Mouse (Mus musculus): ENCODE measurements around the gene Cspg4. TPM values are rescaled to one million over a fixed set of nuclear protein-coding genes. Genes with fewer than 3 reads are reported as not detected.

Cspg4 gene
- polyA plus RNA-seq, 1 experiment from 2014 or later: 21.1 TPM

DNA sequence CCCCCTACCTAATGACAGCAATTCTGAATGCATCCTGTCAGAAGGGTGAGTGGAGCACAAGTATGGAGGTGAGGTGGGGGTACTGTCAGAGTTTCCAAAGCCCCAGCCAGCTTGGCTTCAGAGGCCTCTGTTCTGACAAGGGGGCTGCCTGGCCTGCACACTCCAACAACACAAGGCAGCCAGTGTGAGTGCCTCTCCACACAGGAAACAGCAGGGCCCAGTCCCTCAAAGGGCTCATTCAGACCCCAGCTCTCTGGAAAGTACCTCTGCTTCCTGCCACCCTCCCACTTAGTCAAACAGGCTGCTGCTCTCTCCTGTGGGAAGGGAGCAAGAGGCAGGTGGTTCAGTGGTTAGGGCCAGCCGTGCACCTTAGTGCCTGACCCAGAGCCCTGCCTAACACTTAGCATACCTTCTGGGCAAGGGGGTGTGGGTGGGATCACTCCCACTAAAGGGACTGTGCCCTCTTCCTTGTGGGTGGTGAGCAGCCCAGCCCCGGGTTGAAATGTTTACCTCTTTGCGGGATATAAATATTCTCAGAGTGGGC, 16.8 kb downstream of the Cspg4 start:
- H3K36me3 ChIP-seq: 0 out of 2 replicates have a peak, but pooled peaks cover 5% of the 10 kb centered on the region
- peak; percentile 41 for ATAC-seq (ENCODE audit: borderline replicate concordance, extremely low read depth, low FRiP score, low TSS enrichment)
- WGBS: 37% methylated on average over 3 of the region's 3 CpGs
- H3K9me3 ChIP-seq: no peaks in the 10 kb centered on the region
- peak overlapping the region; percentile 76 for H3K27ac ChIP-seq
- peaks cover 41% of the 10 kb centered on the region for H3K4me1 ChIP-seq
- no peak overlapping the region for H3K9ac ChIP-seq
- no peak overlapping the region for H3K4me3 ChIP-seq
- no peaks in the 10 kb centered on the region for H3K27me3 ChIP-seq
- no peak overlapping the region for H3K4me2 ChIP-seq

DNA sequence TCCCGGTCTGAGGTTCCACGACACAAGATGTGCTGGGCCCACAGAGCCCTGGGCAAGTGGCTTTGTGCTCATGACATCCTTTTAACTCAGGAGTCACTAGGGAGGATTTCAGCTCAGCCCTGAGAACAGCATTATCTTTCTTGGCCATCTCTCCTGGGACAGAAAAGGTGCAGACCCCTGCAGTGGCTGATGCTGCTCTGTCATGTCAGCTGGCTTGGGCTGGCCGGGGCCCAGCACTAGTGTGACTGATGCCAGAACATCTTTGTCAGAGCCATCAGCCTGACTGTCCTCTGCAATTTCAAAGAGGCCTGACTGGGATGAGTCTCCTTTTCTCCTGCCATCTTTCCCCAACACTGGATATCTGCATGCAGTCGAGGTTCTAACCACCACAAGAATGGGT, 17.4 kb downstream of the Cspg4 start:
- no peak for ATAC-seq (ENCODE audit: borderline replicate concordance, extremely low read depth, low FRiP score, low TSS enrichment)
- Histone ChIP-seq H3K36me3 (0 out of 2 replicates have a peak, but pooled peaks cover 5% of the 10 kb centered on the region), H3K9ac (no peak overlapping the region), H3K27me3 (no peaks in the 10 kb centered on the region), H3K4me1 (peaks cover 37% of the 10 kb centered on the region), H3K4me3 (no peak overlapping the region), H3K9me3 (no peaks in the 10 kb centered on the region), H3K4me2 (no peak overlapping the region), H3K27ac (peak overlapping the region; percentile 76)
- 45% methylated on average over 4 of the region's 4 CpGs for WGBS

DNA sequence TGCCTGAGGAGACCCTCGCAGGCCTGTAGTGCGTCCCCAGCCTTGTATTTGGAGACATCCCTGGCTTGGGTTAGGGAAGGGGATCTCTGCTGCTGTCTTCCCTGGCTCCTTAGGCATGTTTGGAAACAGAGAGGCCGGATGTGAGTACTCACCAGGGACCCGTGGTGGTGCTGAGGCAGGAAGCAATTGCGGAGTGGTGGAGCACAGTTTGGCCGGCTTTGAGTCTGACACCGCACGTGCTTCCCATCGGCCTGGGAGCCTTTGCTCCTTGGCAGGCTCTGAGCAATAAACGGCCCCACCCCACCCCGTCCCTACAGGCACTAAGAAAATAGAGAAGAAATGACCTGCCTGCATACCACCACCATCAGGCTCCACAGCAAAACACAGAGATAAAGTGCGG, 18.0 kb downstream of the Cspg4 start:
- Histone ChIP-seq H3K27ac (peak overlapping the region; percentile 76; the same call in 1 of the 2 replicates), H3K4me3 (no peak overlapping the region), H3K4me2 (no peak overlapping the region), H3K9ac (no peak overlapping the region), H3K9me3 (no peaks in the 10 kb centered on the region), H3K27me3 (no peaks in the 10 kb centered on the region), H3K36me3 (0 out of 2 replicates have a peak, but pooled peaks cover 5% of the 10 kb centered on the region), H3K4me1 (peaks cover 37% of the 10 kb centered on the region)
- 47% methylated on average over 12 of the region's 12 CpGs for WGBS
- ATAC-seq (ENCODE audit: borderline replicate concordance, extremely low read depth, low FRiP score, low TSS enrichment): no peak

DNA sequence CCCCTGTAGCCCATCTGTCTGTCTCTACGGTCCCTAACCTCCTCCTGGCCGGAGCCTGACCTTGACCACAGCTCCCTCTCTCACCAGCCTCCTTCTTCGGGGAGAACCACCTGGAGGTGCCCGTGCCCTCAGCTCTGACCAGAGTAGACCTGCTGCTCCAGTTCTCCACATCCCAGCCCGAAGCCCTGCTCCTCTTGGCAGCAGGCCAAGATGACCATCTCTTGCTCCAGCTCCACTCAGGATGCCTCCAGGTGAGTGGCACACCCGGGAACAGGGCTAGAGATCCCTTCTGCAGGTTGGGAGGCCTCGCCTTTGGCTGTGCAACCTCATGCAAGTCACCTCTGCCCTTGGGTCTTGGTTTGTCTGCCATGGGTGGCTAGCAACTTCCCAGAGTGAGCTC, 18.6 kb downstream of the Cspg4 start:
- Histone ChIP-seq H3K4me2 (no peak overlapping the region), H3K9ac (no peak overlapping the region), H3K36me3 (peaks cover 6% of the 10 kb centered on the region; the same call in 1 of the 2 replicates), H3K4me3 (no peak overlapping the region), H3K27ac (no peak overlapping the region), H3K4me1 (peaks cover 37% of the 10 kb centered on the region), H3K27me3 (no peaks in the 10 kb centered on the region), H3K9me3 (no peaks in the 10 kb centered on the region)
- ATAC-seq (ENCODE audit: borderline replicate concordance, extremely low read depth, low FRiP score, low TSS enrichment): no peak
- WGBS: 65% methylated on average over 7 of the region's 7 CpGs

DNA sequence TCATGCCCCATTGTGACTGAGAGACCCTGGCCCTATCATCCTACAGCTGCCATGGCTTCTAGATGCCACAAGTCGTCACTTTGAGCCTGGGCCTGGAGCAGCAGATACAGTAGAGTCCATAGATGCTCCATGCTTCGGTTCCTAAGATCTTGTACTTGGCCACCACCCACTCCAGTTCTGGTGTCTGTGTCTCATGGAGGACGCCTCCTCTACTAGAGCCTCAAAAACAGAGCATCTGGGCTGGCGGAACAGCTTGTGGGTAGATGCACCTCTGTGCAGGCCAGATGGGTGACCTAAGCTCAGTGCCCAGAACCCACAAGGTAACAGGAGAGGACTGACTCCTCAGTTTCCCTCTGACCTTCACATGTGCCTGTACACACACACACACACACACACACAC, 19.5 kb downstream of the Cspg4 start:
- H3K27me3 ChIP-seq: no peaks in the 10 kb centered on the region

DNA sequence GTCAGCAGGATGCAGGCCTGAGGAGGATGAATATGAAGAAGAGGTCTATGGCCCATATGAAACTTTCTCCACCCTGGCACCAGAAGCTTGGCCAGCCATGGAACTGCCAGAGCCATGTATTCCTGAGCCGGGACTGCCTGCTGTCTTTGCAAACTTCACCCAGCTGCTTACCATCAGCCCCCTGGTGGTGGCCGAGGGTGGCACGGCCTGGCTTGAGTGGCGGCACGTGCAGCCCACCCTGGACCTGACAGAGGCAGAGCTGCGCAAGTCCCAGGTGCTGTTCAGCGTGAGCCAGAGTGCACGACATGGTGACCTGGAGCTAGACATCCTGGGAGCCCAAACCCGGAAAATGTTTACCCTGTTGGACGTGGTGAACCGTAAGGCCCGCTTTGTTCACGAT, 21.3 kb downstream of the Cspg4 start:
- no peak overlapping the region for H3K27ac ChIP-seq
- H3K4me3 ChIP-seq: no peak overlapping the region
- no peaks in the 10 kb centered on the region for H3K9me3 ChIP-seq
- no peak overlapping the region for H3K4me2 ChIP-seq
- peaks cover 9% of the 10 kb centered on the region; the same call in 1 of the 2 replicates for H3K36me3 ChIP-seq
- H3K9ac ChIP-seq: no peak overlapping the region
- H3K27me3 ChIP-seq: no peaks in the 10 kb centered on the region
- peaks cover 29% of the 10 kb centered on the region for H3K4me1 ChIP-seq
- no peak for ATAC-seq (ENCODE audit: borderline replicate concordance, extremely low read depth, low FRiP score, low TSS enrichment)
- WGBS: 52% methylated on average over 13 of the region's 13 CpGs

More for the DNA sequence above, 19.5 kb downstream of the Cspg4 start:
- Histone ChIP-seq H3K9ac (no peak overlapping the region), H3K4me2 (no peak overlapping the region), H3K4me3 (no peak overlapping the region), H3K36me3 (peaks cover 9% of the 10 kb centered on the region; the same call in 1 of the 2 replicates), H3K4me1 (peaks cover 37% of the 10 kb centered on the region), H3K9me3 (no peaks in the 10 kb centered on the region), H3K27ac (no peak overlapping the region)
- WGBS: 87% methylated on average over 4 of the region's 4 CpGs
- no peak for ATAC-seq (ENCODE audit: borderline replicate concordance, extremely low read depth, low FRiP score, low TSS enrichment)

DNA sequence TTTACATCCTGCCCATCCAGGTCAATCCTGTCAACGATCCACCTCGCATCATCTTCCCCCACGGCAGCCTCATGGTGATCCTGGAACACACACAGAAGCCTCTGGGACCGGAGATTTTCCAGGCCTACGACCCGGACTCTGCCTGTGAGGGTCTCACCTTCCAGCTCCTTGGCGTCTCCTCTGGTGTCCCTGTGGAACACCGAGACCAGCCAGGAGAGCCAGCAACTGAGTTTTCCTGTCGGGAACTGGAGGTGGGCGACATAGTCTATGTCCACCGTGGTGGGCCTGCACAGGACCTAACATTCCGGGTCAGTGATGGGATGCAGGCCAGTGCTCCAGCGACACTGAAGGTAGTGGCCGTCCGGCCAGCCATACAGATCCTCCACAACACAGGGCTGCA, 21.8 kb downstream of the Cspg4 start:
- Histone ChIP-seq H3K27ac (no peak overlapping the region), H3K4me1 (peaks cover 25% of the 10 kb centered on the region), H3K4me2 (no peak overlapping the region), H3K9ac (no peak overlapping the region), H3K27me3 (no peaks in the 10 kb centered on the region), H3K9me3 (no peaks in the 10 kb centered on the region), H3K4me3 (no peak overlapping the region), H3K36me3 (peaks cover 9% of the 10 kb centered on the region; the same call in 1 of the 2 replicates)
- ATAC-seq (ENCODE audit: borderline replicate concordance, extremely low read depth, low FRiP score, low TSS enrichment): no peak
- WGBS: 89% methylated on average over 15 of the region's 15 CpGs

DNA sequence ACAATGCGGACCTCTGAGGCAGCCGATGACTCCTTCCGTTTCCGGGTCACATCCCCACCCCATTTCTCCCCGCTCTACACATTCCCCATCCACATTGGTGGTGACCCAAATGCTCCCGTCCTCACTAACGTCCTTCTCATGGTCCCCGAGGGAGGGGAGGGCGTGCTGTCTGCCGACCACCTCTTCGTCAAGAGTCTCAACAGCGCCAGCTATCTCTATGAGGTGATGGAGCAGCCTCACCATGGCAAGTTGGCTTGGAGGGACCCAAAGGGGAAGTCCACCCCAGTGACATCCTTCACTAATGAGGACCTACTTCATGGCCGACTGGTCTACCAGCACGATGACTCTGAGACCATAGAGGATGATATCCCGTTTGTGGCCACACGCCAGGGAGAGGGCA, 22.7 kb downstream of the Cspg4 start:
- Histone ChIP-seq H3K9ac (no peak overlapping the region), H3K9me3 (no peaks in the 10 kb centered on the region), H3K4me3 (no peak overlapping the region), H3K27ac (no peak overlapping the region), H3K4me2 (no peak overlapping the region), H3K4me1 (peaks cover 19% of the 10 kb centered on the region), H3K27me3 (no peaks in the 10 kb centered on the region; the same call in 1 of the 2 replicates), H3K36me3 (peaks cover 9% of the 10 kb centered on the region; the same call in 1 of the 2 replicates)
- no peak for ATAC-seq (ENCODE audit: borderline replicate concordance, extremely low read depth, low FRiP score, low TSS enrichment)
- 89% methylated on average over 16 of the region's 16 CpGs for WGBS

DNA sequence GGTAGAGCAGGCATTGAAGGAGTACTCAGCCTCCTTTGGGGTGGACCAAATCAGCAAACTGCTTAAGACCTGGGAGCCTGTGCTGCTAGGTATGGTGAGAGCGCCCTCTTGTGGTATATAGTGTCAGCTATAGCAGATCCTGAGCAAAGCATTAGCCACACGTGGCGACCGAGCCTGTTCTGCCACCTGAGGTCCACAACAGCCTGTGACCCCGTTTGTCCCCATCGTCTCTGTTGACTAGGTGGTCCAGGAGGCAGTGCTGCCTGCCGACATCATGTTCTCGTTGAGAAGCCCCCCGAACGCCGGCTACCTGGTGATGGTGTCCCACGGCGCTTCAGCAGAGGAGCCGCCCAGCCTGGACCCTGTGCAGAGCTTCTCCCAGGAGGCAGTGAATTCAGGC, 25.0 kb downstream of the Cspg4 start:
- Histone ChIP-seq H3K9me3 (no peaks in the 10 kb centered on the region), H3K9ac (peak overlapping the region; percentile 10; the same call in 1 of the 2 replicates), H3K27me3 (no peaks in the 10 kb centered on the region; the same call in 1 of the 2 replicates), H3K27ac (no peak overlapping the region), H3K36me3 (peaks cover 9% of the 10 kb centered on the region; the same call in 1 of the 2 replicates), H3K4me1 (peaks cover 21% of the 10 kb centered on the region), H3K4me3 (no peak overlapping the region), H3K4me2 (peak overlapping the region; percentile 46)
- ATAC-seq (ENCODE audit: borderline replicate concordance, extremely low read depth, low FRiP score, low TSS enrichment): no peak
- 7% methylated on average over 14 of the region's 14 CpGs for WGBS

DNA sequence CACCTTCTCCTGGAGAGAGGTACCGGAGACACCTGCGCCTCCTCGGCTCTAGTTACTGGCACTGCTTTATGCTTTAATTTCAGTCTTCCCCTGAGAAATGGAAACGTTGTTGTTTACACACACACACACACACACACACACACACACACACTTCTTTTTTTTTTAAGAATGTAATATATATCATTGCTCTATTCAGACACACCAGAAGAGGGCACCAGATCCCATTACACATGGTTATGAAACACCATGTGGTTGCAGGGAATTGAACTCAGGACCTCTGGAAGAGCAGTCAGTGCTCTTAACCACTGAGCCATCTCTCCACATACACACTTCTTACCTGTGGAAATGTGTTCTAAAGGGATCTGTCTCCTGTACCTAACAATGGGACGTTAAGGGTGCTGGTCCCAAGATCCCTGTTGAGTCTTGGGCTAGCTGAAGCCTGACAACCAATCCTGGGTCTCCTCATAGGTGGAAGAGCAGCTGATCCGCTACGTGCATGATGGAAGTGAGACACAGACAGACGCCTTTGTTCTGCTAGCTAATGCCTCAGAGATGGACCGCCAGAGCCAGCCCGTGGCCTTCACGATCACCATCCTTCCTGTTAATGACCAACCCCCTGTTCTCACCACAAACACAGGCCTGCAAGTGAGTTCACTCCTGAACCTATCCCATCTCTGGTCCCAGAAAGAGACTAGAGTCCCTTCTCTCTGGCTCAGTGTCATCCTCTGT, 25.9 kb downstream of the Cspg4 start:
- H3K4me1 ChIP-seq: peaks cover 21% of the 10 kb centered on the region
- H3K27me3 ChIP-seq: no peaks in the 10 kb centered on the region; the same call in 1 of the 2 replicates
- H3K9ac ChIP-seq: no peak overlapping the region
- no peak for ATAC-seq (ENCODE audit: borderline replicate concordance, extremely low read depth, low FRiP score, low TSS enrichment)
- no peak overlapping the region for H3K4me3 ChIP-seq
- no peak overlapping the region for H3K4me2 ChIP-seq
- H3K9me3 ChIP-seq: no peaks in the 10 kb centered on the region
- no peak overlapping the region for H3K27ac ChIP-seq
- peaks cover 4% of the 10 kb centered on the region; the same call in 1 of the 2 replicates for H3K36me3 ChIP-seq
- 73% methylated on average over 11 of the region's 11 CpGs for WGBS

DNA sequence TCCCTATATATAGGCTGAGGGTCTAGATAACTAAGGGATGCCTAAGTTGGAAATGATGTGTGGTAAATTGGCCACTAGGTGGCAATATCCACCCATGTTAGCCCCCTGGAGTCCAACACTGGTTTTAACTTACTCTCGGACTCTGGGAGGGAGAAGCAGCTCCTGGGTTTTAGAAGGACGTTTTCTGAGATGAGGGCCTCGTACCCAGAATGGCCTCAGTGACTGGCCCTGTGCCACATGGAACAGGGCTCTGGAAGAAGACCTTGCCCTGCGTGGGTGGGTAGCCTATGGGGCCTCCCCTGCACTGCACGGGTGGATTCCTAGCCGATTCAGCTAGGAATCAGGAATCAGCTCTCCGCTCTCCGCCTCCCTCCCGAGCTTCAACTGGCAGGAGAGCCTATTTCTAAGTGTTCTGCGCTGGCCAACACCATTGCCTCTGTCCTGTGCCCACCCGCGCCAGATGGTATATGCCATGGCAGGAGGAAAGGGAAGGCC, 26.7 kb downstream of the Cspg4 start:
- H3K4me1 ChIP-seq: peaks cover 21% of the 10 kb centered on the region
- H3K27me3 ChIP-seq: no peaks in the 10 kb centered on the region; the same call in 1 of the 2 replicates
- peaks cover 4% of the 10 kb centered on the region; the same call in 1 of the 2 replicates for H3K36me3 ChIP-seq
- no peak overlapping the region for H3K9ac ChIP-seq
- no peak overlapping the region for H3K4me3 ChIP-seq
- no peak for ATAC-seq (ENCODE audit: borderline replicate concordance, extremely low read depth, low FRiP score, low TSS enrichment)
- no peak overlapping the region for H3K27ac ChIP-seq
- H3K9me3 ChIP-seq: no peaks in the 10 kb centered on the region
- 26% methylated on average over 12 of the region's 12 CpGs for WGBS
- peak overlapping the region; percentile 43 for H3K4me2 ChIP-seq

DNA sequence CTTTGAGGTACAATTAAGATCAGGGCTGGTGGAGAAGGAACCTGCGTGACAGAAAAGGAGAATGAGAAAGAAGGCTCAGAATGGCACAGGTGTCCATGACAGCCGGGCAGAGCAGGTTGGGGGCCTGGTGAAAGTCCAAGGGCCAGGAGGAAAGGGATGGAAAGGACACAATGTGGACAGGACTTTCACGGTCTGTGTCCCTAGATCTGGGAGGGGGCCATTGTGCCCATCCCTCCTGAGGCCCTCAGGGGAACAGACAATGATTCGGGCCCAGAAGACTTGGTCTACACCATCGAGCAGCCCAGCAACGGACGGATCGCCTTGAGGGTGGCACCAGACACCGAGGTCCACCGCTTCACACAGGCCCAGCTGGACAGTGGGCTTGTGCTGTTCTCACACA, 27.3 kb downstream of the Cspg4 start:
- Histone ChIP-seq H3K4me1 (peaks cover 21% of the 10 kb centered on the region), H3K9me3 (no peaks in the 10 kb centered on the region), H3K27me3 (no peaks in the 10 kb centered on the region; the same call in 1 of the 2 replicates), H3K4me3 (no peak overlapping the region), H3K27ac (no peak overlapping the region), H3K9ac (no peak overlapping the region), H3K4me2 (no peak overlapping the region), H3K36me3 (peaks cover 4% of the 10 kb centered on the region; the same call in 1 of the 2 replicates)
- WGBS: 89% methylated on average over 10 of the region's 10 CpGs
- ATAC-seq (ENCODE audit: borderline replicate concordance, extremely low read depth, low FRiP score, low TSS enrichment): no peak

Data from lung, embryonic 15.5 days (tissue).